Mouse (Mus musculus) ES-E14 (cell line): ENCODE measurements around the gene Pigt.

Source experiments
- HCFC1 ChIP-seq: IDR thresholded peaks from 2 replicates; pipeline ENCODE4 v1.6.1; 2012; ENCODE audit warnings: low read length, inconsistent platforms, borderline replicate concordance; ENCODE audit not compliant: insufficient read depth
- MAFK ChIP-seq: IDR thresholded peaks from 2 replicates; pipeline ENCODE4 v1.6.1; 2014; ENCODE audit warnings: mild to moderate bottlenecking, low read depth, low read length, inconsistent platforms; ENCODE audit not compliant: insufficient read depth
- ZNF384 ChIP-seq: IDR thresholded peaks from 2 replicates; pipeline ENCODE4 v1.6.1; 2012; ENCODE audit warnings: low read depth, low read length, inconsistent platforms

GRCm38 (mm10) chr2:164549963-164550894 lies 52.9 kb downstream of the Pigt start:
- TF ChIP-seq MAFK (no peak), ZNF384 (no peak), HCFC1 (no peak)
